Mouse (Mus musculus) ZHBTc4 (cell line): ENCODE data around the gene Ankrd9.

Source experiments
- DNase-seq: peaks from one replicate; pipeline ENCODE4 v3.0.0-alpha.2; 2011; ENCODE audit warnings: low read depth, low spot score

Gene Ankrd9

DNA sequence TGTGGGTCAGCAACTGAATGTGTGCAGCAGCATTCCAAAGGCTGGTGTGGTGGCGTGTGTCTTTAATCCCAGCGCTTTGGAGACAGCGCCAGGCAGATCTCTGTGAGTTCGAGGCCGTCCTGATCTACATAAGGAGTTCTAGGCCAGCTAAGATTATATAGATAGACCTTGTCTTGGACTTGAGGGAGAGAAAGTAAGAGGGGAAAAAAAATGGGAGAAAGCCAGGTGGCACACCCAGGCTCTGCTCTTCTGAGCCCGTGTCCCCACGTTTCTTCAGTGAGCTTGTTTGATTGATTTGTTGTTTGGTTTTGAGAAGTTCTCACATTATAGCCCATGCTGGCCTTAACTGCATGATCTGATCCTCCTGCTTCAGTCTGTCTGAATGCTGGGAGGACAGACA lies 11.7 kb upstream of the Ankrd9 start:
- peak; percentile 21 for DNase-seq

DNA sequence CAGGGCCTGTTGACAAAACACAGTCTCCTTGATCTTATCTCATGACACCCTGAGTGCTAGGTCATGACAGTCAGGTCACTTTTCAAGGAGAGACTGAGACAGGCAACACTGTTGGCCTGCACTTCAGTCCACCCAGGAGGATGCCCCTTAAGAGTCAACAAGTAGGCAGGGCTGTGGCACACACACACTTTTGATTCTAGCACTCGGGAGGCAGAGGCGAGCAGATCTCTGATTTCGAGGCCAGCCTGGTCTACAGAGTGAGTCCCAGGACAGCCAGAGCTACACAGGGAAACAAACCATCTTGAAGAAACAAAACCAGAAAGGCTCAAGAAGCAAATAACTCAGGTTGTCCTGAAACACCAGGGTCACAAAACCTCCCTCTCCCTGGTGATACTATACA lies 10.6 kb upstream of the Ankrd9 start:
- no peak for DNase-seq

DNA sequence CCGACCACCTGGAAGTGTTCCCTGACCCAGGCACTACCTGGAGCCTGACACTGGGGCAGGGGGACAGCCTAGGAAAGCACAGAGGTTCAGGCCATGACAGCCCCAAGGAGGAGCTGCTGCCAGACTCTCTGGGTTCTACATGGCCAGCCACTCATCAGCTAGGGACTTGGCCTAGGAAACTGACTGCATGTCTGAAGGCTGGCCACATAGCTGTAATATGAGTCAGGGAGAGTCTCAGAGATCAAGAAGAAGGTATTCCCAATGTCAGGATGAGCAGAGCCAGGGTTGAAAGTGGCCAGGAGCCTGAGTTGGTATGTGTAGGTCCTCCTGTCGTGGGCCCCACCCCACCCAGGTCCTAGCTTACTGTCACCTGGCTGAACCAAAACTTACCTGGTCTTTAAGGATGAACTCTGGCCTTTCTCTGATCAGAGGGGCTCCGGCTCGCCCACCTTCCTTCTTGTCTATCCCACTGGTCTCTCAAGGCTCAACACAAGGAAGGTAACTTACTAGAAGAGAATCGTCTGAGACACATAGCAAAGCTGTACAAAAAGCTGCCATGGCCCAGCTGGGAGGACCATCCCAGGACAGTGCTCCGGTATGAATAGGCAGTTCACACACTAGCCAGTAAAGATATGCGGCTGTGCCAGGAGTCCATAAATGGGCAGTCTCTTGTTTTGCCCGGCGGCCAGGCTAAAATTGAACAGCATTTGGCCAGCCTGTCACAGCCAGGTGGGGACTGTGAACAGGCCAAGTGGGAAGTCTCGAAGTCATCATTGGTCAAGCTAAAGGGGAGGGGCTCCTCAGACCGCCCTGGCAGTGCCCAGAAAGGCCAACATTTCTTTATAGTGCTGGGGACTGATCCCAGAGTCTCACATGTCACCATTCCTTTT lies 7.9 kb upstream of the Ankrd9 start:
- no peak for DNase-seq

DNA sequence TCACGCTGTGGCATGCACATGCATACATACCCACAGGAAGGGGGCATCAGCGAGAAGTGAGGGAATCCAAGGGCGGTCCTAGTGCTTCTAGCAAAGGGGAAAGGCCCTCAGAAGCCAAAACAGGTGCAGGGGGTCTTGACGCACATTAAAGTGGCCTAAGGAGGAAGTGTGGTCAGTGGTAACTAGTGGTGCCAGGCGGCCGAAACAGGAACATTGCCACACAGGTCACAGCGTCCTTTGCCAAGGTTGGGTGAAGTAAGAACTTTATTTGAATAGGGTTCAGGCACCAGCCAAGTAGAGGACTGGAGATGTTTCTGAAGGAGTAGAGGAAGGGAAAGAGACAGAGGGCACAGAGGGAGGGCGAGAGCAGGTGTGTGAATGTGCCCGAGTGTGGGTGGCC lies 6.3 kb upstream of the Ankrd9 start:
- no peak for DNase-seq

DNA sequence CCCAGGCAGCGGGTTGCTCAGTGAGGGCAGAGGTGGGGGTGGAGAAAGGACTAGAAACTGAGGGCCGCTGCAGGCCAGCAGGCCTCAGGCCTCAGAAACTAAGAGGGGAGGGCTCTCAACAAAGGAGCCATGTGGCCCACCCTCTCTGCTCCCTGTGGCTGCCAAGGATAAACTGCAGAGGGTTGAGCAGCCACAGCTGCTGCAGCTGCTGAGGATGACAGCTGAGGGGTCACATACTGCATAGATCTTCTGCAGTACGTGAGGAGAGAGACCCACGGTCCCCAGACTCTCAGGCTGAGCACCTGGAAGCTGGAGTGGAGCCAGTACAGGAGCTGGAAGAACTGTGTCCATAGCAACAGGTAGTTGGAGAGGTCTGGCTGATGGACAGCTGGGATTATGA lies 5.8 kb upstream of the Ankrd9 start:
- no peak for DNase-seq

DNA sequence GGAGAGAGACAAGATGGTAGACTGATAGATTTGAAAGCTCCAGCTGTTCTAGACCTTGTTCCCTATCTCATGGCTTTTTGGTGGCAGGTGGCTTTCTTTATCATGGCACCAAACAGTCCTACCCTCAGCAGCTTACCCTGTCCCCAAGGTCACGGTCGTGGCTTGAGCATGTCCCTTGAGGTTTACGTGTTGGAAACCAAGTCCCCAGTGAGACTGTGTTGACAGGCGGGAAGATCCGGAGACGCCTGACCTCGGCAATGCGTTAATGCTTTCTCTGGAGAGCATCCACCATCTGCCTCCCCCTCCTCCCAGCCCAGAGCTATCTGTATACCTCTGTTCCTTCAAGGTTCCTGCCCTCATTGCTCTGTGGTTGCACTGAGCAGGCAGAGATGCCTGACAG lies 4.9 kb upstream of the Ankrd9 start:
- no peak for DNase-seq

DNA sequence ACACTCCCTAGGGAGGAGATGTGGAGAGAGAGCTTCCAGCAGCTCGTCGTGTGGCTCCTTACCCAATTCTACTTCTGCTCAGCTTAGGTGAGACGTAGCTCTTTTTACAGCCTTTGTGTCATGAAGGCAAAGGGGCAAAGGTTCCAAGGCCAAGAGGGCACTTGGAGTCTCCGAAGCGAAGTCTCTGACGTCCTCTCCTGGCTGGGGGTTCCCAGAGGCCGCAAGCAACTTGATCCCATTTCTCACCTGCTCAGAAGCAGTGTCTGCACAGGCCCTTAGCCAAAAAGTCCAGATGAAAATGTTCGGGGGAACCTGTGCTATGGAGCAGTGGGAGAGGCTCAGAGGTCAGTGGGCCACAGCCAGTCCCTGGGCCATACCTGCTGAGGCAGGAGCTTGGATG lies 4.2 kb upstream of the Ankrd9 start:
- no peak for DNase-seq

DNA sequence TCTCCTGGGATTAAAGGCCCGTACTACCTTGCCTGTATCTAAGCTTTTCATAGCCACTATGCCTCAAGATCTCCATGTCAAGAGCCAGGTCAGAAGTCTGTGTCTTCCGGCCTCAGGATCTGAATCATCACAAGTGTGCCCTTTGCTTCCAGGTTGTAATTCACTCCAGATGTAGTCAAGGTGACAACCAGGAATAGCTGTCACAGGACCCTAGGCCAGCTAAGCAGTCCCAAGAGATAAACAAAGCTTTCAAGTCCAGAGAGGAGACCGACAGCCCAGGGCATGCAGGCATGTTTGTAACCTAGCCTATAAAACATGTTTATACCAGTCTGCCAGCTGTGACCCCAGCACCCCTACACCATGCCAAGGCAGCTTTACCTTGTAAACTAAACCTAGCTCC lies 2.9 kb upstream of the Ankrd9 start:
- no peak for DNase-seq

DNA sequence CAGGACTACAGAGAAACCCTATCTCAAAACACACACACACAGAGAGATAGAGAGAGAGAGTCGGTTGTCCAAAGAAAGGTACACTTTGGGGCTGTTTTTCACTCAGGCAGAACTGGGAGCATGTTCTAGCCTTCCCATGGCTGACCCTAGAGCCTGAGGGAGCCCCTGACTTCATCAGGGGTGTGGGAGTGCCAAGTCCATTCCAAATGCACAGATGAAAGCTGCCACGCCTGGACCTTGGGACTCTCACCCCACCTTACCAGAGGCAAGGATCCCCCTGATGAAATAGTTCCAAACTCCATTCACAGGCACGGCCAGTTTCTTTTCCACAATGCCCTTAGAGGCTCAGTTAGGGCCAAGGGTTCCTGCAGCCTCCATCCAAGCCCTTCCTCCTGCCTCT lies 968 bp upstream of the Ankrd9 start:
- DNase-seq, result no peak

DNA sequence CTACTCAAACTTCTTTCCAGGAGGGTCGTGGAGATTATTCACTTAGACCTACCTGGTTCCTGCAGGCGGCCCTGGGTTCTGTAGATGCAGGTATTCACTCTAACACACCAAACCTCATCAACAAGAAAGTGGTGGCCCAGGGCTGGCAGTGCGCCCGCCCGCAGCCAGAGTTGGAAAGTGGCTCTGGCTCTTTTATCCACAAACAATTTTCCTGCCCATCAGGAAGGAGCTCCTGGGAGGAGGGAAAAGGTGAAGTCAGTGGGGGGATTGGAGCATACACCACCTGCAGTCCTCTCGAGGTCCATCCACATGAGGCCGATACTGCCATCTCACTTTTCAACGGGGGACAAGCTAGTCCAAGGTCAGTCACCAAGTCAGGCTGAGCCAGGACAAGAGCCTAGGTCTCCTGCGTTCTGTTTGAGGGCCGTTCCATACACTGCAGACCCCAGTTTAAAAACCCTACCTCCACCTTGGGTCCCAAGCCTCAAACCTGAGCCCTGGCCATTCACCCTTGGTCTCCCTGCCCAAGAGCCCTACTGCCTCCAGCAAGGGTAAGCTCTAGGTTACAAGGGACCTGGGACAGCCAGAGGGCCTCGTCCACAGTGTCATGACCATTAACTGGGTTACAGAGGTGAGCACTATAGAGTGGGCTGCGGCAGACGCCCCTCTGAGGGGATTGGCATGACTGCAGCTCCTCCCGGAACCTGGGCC lies 789 bp downstream of the Ankrd9 start:
- DNase-seq, result peak; percentile 29

DNA sequence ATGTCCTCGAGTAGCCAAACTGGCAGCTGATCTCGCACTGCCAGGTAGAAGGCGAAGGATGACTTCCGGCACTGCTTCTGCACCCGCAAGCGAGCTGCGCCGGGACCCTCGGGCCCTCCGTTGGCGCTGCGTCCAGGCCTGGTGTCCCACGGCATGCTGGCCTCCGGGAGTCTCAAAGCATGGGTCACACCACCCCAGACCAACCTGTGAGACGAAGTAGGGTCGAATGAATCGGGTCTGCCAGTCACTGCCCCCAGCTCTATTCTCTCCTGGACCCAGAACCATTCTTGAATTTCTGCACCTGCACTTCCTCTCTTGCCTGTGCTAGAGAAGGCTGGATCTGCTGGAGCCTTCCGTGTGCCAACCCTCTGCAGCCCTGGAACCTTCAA lies 1.5 kb downstream of the Ankrd9 start:
- DNase-seq, result no peak

DNA sequence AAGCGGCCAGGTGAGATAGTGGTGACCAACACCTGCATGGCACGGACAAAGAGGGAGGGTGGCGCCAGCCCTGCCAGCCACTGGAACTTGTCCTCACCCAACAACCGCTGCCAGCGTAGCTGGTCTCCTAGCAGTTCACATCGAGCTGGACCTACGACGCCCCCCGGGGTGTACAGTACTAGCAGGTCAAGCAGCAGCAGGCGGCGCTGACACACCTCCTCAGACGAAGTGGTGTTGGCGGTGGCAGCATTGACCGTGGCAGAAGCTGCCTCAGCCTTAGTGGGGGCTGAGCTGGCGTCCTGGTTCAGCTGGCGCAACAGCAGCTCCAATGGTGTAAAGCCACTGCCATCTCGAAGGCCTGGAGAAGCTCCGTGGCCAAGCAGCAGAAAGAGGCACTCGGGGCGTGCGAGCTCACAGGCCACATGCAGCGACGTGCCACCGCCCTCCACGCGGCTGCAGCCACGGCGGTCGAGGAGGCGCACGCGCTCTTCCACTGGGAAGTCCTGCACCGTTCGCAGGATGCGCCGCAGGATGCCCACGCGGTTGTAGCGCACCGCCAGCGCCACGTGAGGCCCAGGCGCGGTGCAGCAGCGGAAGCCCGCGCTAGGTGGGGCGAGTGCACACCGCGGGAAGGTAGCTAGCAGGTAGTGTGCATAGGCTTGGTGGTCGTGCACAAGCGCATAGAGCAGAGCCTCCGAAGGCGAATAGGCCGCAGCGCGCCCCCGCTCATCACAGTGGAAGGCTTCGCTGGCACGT lies 2.1 kb downstream of the Ankrd9 start:
- DNase-seq, result peak; percentile 78

DNA sequence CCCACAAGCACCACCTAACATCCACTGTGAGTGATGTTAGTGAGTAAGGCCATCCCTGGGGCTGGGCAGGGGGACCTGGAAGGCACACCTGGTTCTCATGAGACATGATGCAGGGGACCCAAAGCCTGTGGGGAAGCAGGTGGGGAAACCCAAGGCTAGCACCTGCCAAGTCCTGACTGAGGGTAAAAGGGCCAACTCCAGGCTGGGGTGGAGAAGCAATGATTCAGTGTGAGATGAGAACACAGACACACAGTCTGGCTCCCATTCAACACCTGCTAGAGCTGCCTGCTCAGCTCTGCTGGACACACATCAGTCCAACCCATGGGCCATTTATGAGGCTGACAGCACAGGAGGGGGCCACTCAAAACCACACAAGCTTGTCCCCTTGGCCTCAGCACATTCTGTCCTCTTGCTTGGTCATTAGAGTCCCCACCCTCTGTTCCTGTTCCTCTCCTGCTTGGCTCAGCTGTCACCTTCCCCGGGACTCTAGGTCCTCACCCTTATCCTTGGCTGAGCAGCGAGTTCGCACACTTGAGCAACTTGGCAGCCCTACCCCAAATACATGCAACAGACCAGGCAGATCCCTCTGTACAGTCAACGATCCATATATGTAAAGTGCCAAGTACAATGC lies 2.9 kb downstream of the Ankrd9 start:
- DNase-seq, result no peak

DNA sequence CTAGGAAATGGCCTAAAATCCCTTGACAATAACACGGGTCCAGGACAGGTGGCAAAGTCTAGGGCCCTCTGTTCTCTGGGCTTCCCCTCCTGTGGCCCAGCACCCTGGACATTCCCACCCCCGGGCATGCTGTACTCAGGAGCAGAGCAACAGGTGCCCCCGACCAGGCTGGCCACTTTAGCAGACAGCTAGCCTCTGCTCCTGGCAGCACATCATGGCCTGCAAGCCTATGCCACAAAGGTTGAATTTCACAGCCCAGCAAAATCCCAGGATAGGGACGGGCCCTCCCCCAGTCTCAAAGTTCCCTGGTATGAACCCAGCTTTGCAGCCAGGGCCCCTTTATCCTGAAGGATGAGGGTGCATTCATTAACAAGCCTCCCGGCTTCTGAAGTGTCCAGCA lies 3.5 kb downstream of the Ankrd9 start:
- no peak for DNase-seq

DNA sequence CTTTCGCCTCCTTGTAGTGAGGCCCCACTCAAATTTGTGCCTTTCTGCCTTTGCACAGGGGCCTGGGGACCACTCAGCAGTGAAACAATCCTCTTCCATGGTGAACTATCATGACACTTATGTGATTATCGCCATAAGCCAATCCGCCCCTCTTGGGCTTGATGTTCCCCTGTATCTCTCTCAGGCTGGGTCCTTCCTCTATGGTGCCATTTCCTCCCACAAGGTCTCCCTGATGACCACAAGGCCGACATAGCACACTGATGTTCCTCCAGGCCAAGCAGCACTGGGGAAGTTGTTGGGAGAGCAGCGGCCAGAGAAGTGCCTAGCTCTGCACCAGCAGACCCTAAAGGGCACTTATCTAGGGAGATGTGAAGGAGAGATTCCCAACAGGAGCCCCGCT lies 4.1 kb downstream of the Ankrd9 start:
- no peak for DNase-seq

DNA sequence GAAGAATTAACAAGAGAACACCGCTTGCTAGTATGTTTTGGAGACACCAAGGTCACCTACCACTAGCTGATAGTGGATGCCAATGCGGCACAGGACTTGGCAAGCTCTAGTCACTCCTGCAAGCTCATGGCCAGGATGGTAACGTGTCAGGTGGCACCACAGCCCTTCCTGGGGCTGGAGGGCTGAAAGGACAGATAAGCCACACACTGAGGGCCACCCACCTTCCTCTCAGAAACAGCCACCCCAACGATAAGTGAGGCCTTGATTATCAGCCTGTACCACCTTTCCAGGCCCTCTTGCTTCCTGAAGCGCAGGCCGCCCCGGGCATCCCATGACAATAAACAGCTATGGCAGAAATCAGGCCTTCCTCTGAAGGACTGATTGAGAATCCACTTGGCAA lies 4.5 kb downstream of the Ankrd9 start:
- DNase-seq, result no peak

DNA sequence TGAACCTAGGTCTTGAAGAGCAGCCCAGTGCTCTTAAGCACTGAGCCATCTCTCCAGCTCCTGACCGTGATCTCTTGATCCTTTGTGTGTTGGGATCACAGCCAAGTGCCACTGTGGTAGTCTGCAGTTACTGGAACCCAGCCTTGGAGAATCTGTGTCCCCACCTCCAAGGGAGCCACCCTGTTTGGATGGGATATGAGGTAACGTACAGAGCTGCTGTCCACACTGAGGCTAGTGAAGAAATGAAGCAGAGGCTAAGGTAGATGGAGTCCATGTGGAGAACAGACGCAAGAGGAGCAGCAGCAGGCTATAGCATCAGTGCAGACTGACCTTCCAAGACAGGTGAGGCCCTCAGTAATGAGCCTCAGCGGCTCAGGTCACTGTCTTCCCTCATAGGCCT lies 5.0 kb downstream of the Ankrd9 start:
- no peak for DNase-seq

DNA sequence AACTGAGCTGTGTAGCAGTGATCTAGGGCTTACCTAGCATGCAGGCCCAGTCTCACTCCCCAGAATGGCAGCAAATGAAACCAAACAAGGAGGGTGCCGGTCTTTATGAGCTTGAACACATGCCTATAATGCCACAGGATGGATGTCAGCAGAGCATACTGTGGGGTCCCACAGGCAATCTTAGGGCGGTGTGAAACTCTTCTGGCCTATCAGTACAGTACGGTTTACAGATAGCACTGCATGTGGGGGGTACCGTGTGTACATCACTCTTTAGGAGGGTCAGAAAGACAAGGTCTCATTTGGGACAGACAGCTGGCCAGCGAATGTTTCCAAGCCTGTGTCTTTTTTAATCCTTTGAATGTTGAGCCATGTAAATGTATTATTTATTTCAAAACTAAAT lies 6.9 kb downstream of the Ankrd9 start:
- DNase-seq, result no peak

DNA sequence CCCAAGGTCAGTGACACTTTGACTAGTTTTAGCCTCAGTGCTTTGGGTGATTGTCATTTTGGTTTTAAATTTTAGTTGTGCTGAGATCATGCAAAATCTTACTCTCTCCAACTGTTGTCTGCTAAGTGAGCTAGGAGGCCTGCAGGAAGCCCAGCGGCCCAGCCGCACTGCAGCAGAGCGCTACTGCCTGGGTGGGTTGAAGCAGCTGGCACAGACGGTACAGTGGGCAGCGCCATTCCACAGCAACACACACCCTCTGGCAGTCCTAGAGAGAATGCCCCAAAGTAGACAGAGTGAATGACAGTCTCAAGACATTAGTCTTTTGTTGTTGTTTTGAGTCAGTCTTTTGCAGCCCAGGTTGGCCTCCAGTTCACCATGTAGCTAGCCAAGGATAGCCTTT lies 8.4 kb downstream of the Ankrd9 start:
- DNase-seq, result no peak

DNA sequence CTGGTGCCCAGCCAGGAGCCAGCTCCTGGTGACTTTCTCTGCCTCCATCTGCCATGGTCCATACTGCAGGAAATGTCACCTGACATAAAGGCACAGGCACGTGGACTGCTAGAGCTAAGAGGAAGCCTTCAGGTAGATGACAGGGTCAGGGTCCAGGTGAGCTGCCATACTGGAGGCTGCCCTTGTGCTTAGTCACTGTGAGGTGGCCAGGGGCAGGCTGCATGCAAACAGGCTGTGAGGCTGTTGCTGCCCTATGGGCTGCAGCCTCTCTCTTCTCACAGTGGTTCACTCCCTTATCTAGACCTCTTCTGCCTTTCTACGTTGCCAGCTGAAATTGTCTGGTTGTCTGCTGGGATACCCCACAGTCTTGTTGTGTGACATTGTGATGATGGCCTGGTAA lies 11.7 kb downstream of the Ankrd9 start:
- no peak for DNase-seq

DNA sequence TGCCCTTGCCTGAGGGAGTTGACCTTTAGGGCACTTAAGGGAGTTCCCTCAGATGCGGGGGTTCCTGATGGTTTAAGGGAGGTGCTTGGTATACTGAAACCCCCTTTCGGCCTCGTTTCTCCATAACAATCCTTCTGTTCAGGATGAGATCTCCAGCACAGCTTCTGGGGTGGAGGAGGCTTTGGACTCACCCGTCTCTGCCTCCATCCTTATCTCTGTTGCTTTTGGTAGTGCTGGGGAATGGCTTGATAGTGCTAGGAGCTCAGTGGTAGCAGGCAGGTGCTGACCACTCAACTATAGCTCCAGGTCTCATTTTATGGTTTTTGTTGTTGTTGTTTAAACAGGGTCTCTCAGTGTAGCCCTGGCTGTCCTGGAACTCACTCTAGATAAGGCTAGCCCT lies 12.8 kb downstream of the Ankrd9 start:
- no peak for DNase-seq

DNA sequence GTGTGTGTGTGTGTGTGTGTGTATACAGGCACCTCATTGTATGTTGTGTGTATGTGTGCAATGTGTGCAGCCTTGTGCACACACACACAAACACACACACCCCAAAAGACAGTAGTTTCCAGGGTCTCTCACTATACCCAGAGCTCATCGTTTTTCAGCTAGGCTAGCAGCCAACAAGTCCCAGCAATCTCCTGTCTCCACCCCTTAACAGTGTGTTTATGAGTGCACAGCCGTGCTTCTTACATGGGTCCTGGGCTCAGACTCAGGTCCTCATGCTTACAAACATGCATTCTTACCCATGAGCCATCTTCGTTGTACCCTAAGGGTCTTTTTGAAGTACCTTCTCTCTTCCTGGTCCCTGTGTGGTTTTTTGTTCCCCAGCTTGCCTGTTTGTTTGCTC lies 13.3 kb downstream of the Ankrd9 start:
- no peak for DNase-seq
